Mouse (Mus musculus): Measurements from ENCODE around the gene Gm1113. TPM values are rescaled to one million over a fixed set of nuclear protein-coding genes. Genes with fewer than 3 reads are reported as not detected.

The Gm1113 gene
- total RNA-seq, 2 experiments from 2014 or later: not detected

- intact Hi-C loops (cut with DNase I): no loop called here
- no peak for DNase-seq
Observed at GRCm38 (mm10) chr9:35533266-35533665, 15.2 kb upstream of the Gm1113 start.

GRCm38 (mm10) chr9:35529796-35530195 is 11.7 kb upstream of the Gm1113 start:
- DNase-seq: no peak
- intact Hi-C loops (cut with DNase I): no loop called here

GRCm38 (mm10) chr9:35529141-35529540 is 11.1 kb upstream of the Gm1113 start:
- intact Hi-C loops (cut with DNase I): no loop called here
- DNase-seq: no peak

GRCm38 (mm10) chr9:35523941-35524411 is 5.9 kb upstream of the Gm1113 start:
- intact Hi-C loops (cut with DNase I): loop anchor here (1.0 to 2.0 kb wide), 2 partner anchors 103 to 242 kb away; partner anchors contain the start of gene Cdon
- peak; percentile 69 to 82 for DNase-seq

GRCm38 (mm10) chr9:35523541-35523940 is 5.5 kb upstream of the Gm1113 start:
- intact Hi-C loops (cut with DNase I): no loop called here
- DNase-seq: peak; percentile 47 to 50

GRCm38 (mm10) chr9:35522821-35523515 is 4.9 kb upstream of the Gm1113 start:
- no peak for DNase-seq
- intact Hi-C loops (cut with DNase I): no loop called here

- DNase-seq: no peak
- intact Hi-C loops (cut with DNase I): no loop called here
Observed at GRCm38 (mm10) chr9:35522241-35522640, 4.2 kb upstream of the Gm1113 start.

- DNase-seq: no peak
- intact Hi-C loops (cut with DNase I): no loop called here
Observed at GRCm38 (mm10) chr9:35520631-35521348, 2.7 kb upstream of the Gm1113 start.

- DNase-seq: no peak
- intact Hi-C loops (cut with DNase I): no loop called here
Observed at GRCm38 (mm10) chr9:35516711-35517110, 1.4 kb downstream of the Gm1113 start.

GRCm38 (mm10) chr9:35516182-35516581 is 1.9 kb downstream of the Gm1113 start:
- intact Hi-C loops (cut with DNase I): no loop called here
- no peak for DNase-seq

- intact Hi-C loops (cut with DNase I): no loop called here
Observed at GRCm38 (mm10) chr9:35513900-35514299, 4.2 kb downstream of the Gm1113 start.

GRCm38 (mm10) chr9:35508234-35508633 is 9.8 kb downstream of the Gm1113 start:
- peak; percentile 61 to 72 for DNase-seq
- intact Hi-C loops (cut with DNase I): no loop called here

More at GRCm38 (mm10) chr9:35513900-35514299, 4.2 kb downstream of the Gm1113 start:
- DNase-seq: no peak

GRCm38 (mm10) chr9:35502361-35503000 is 15.6 kb downstream of the Gm1113 start:
- DNase-seq: no peak
- intact Hi-C loops (cut with DNase I): no loop called here

GRCm38 (mm10) chr9:35499946-35500345 is 18.1 kb downstream of the Gm1113 start:
- DNase-seq: no peak
- intact Hi-C loops (cut with DNase I): no loop called here

GRCm38 (mm10) chr9:35495471-35495870 is 22.6 kb downstream of the Gm1113 start:
- intact Hi-C loops (cut with DNase I): no loop called here
- DNase-seq: no peak

- intact Hi-C loops (cut with DNase I): no loop called here
- DNase-seq: no peak
Observed at GRCm38 (mm10) chr9:35494937-35495336, 23.1 kb downstream of the Gm1113 start.

GRCm38 (mm10) chr9:35493733-35494092 is 24.4 kb downstream of the Gm1113 start:
- DNase-seq: no peak
- intact Hi-C loops (cut with DNase I): no loop called here

GRCm38 (mm10) chr9:35493033-35493732 is 24.9 kb downstream of the Gm1113 start:
- DNase-seq: no peak
- intact Hi-C loops (cut with DNase I): no loop called here

- intact Hi-C loops (cut with DNase I): no loop called here
- no peak for DNase-seq
Observed at GRCm38 (mm10) chr9:35491109-35491866, 26.8 kb downstream of the Gm1113 start.

GRCm38 (mm10) chr9:35488496-35488895 is 29.6 kb downstream of the Gm1113 start:
- DNase-seq: no peak
- intact Hi-C loops (cut with DNase I): no loop called here

All from heart, postnatal 14 days (tissue).